Mouse (Mus musculus) T-helper 1 cell (primary cell): Measurements from ENCODE around the gene Csnk2b.

Experiments
- in situ Hi-C: fragments of 300-600 bp; cut with MboI, MseI; formaldehyde crosslinking; loops from one replicate; pipeline ENCODE4 v1.15.1; 2025; ENCODE audit warnings: high pct_unique_total_duplicates

Gene Csnk2b

GRCm38 (mm10) chr17:35090166-35090932 lies 31.5 kb downstream of the Csnk2b start:
- in situ Hi-C loops: no loop called here

- in situ Hi-C loops: no loop called here
Observed at GRCm38 (mm10) chr17:35088825-35089644, 32.8 kb downstream of the Csnk2b start, which contains the start of gene Abhd16a. Gene Abhd16a, plus strand, starts transcription at chr17:35089263.

- in situ Hi-C loops: no loop called here
Observed at GRCm38 (mm10) chr17:35088151-35088550, 33.7 kb downstream of the Csnk2b start.

- in situ Hi-C loops: no loop called here
Observed at GRCm38 (mm10) chr17:35085208-35085865, 36.5 kb downstream of the Csnk2b start, which contains the start of gene Ly6g6f. Gene Ly6g6f, minus strand, starts transcription at chr17:35085610.

GRCm38 (mm10) chr17:35083929-35084497 lies 37.8 kb downstream of the Csnk2b start:
- in situ Hi-C loops: no loop called here

GRCm38 (mm10) chr17:35082841-35083576 lies 38.8 kb downstream of the Csnk2b start:
- in situ Hi-C loops: no loop called here

GRCm38 (mm10) chr17:35080710-35081109 lies 41.1 kb downstream of the Csnk2b start:
- in situ Hi-C loops: no loop called here

- in situ Hi-C loops: no loop called here
Observed at GRCm38 (mm10) chr17:35080248-35080647, 41.6 kb downstream of the Csnk2b start.

GRCm38 (mm10) chr17:35079778-35080177 lies 42.1 kb downstream of the Csnk2b start:
- in situ Hi-C loops: no loop called here

- in situ Hi-C loops: no loop called here
Observed at GRCm38 (mm10) chr17:35077786-35078233, 44.0 kb downstream of the Csnk2b start, which contains the start of gene Ly6g6d. Gene Ly6g6d, minus strand, starts transcription at chr17:35078065.

- in situ Hi-C loops: no loop called here
Observed at GRCm38 (mm10) chr17:35077285-35077684, 44.6 kb downstream of the Csnk2b start.

- in situ Hi-C loops: no loop called here
Observed at GRCm38 (mm10) chr17:35076507-35077176, 45.2 kb downstream of the Csnk2b start, which contains the start of gene Ly6g6e. Gene Ly6g6e, plus strand, starts transcription at chr17:35076902.

GRCm38 (mm10) chr17:35074097-35074496 lies 47.8 kb downstream of the Csnk2b start:
- in situ Hi-C loops: no loop called here

GRCm38 (mm10) chr17:35071454-35071853 lies 50.4 kb downstream of the Csnk2b start:
- in situ Hi-C loops: no loop called here

GRCm38 (mm10) chr17:35070556-35071229 lies 51.2 kb downstream of the Csnk2b start:
- in situ Hi-C loops: no loop called here

GRCm38 (mm10) chr17:35068213-35068914 lies 53.5 kb downstream of the Csnk2b start:
- in situ Hi-C loops: no loop called here
